Mouse (Mus musculus) small intestine, adult 2 months (tissue): ENCODE data around the gene Snrpb. TPM values are rescaled to one million over a fixed set of nuclear protein-coding genes. Genes with fewer than 3 reads are reported as not detected.

Experiments used
- H3K27ac ChIP-seq: fragments of 200-500 bp; 2 replicates; pipeline ENCODE4 v1.5.1; 2012; ENCODE audit warnings: low read depth, low read length, control low read depth, inconsistent platforms; ENCODE audit not compliant: insufficient read depth
- H3K27me3 ChIP-seq: fragments of 200-500 bp; 2 replicates; pipeline ENCODE4 v1.6.1; 2012; ENCODE audit warnings: mild to moderate bottlenecking, moderate library complexity, low read length, inconsistent platforms; ENCODE audit not compliant: control insufficient read depth, insufficient read depth
- H3K36me3 ChIP-seq: fragments of 200-500 bp; 2 replicates; pipeline ENCODE4 v1.6.1; 2012; ENCODE audit warnings: mild to moderate bottlenecking, low read length, control low read depth, inconsistent platforms; ENCODE audit not compliant: control insufficient read depth, insufficient read depth
- H3K4me1 ChIP-seq: fragments of 200-500 bp; 2 replicates; pipeline ENCODE4 v1.6.1; 2012; ENCODE audit warnings: low read length, inconsistent platforms, mixed read lengths; ENCODE audit not compliant: control insufficient read depth, insufficient read depth, insufficient read length
- H3K4me3 ChIP-seq: fragments of 200-500 bp; 2 replicates; pipeline ENCODE4 v1.5.1; 2012; ENCODE audit warnings: low read depth, mild to moderate bottlenecking, control low read depth, inconsistent platforms, low read length, moderate library complexity
- CTCF ChIP-seq: fragments of 200-500 bp; IDR thresholded peaks from 2 replicates; pipeline ENCODE4 v1.5.1; 2012; ENCODE audit warnings: low read depth, mild to moderate bottlenecking, control low read depth, inconsistent platforms, low read length, moderate library complexity, mixed read lengths; ENCODE audit not compliant: insufficient replicate concordance, insufficient read length; ENCODE audit errors: extremely low read depth
- POLR2A ChIP-seq: fragments of 200-500 bp; IDR thresholded peaks from 2 replicates; pipeline ENCODE4 v1.6.1; 2012; ENCODE audit warnings: low read depth, mild to moderate bottlenecking, control low read depth, inconsistent platforms, low read length, moderate library complexity
- WGBS: fragments of 180-500 bp; shearing (Covaris S2); methylation state at CpG from one replicate; pipeline ENCODE4 v1.1.7; 2018; 5-methylcytosine and 5-hydroxymethylcytosine counted together
- polyA plus RNA-seq: library from polyadenylated mRNA; depleted of rRNA; stranded (reverse); fragments of >200 nt; gene quantifications from 2 replicates; pipeline ENCODE4 v1.2.3, GENCODE M21; 2012

Gene Snrpb
- polyA plus RNA-seq, 1 experiment: 223 TPM

GRCm38 (mm10) chr2:130188391-130188790 lies 9.2 kb upstream of the Snrpb start:
- Histone ChIP-seq H3K4me1 (no peaks in the 10 kb centered on the region), H3K4me3 (no peak overlapping the region), H3K36me3 (no peaks in the 10 kb centered on the region), H3K27me3 (no peaks in the 10 kb centered on the region), H3K27ac (no peak overlapping the region)
- WGBS: 84% methylated on average over 12 of the region's 12 CpGs
- TF ChIP-seq CTCF: no peak
- TF ChIP-seq POLR2A: no peak

GRCm38 (mm10) chr2:130179507-130180019 lies 360 bp upstream of the Snrpb start:
- H3K27ac ChIP-seq: peak overlapping the region; percentile 9; the same call in 1 of the 2 replicates
- H3K27me3 ChIP-seq: no peaks in the 10 kb centered on the region
- 1% methylated on average over 15 of the region's 15 CpGs for WGBS
- H3K4me3 ChIP-seq: peak overlapping the region; percentile 85
- H3K36me3 ChIP-seq: peaks cover 13% of the 10 kb centered on the region
- H3K4me1 ChIP-seq: peaks cover 4% of the 10 kb centered on the region; the same call in 1 of the 2 replicates
- TF ChIP-seq CTCF: no peak
- TF ChIP-seq POLR2A: no peak

- H3K27me3 ChIP-seq: no peaks in the 10 kb centered on the region
- H3K4me1 ChIP-seq: peaks cover 4% of the 10 kb centered on the region; the same call in 1 of the 2 replicates
- peak overlapping the region; percentile 85 for H3K4me3 ChIP-seq
- TF ChIP-seq POLR2A: no peak
- TF ChIP-seq CTCF: no peak
- under 1% methylated on average over 11 of the region's 11 CpGs for WGBS
- H3K27ac ChIP-seq: peak overlapping the region; percentile 57; the same call in 1 of the 2 replicates
- peaks cover 25% of the 10 kb centered on the region for H3K36me3 ChIP-seq
These were observed 860 bp downstream of the Snrpb start for GRCm38 (mm10) chr2:130178381-130178705.

GRCm38 (mm10) chr2:130176820-130177219 lies 2.4 kb downstream of the Snrpb start:
- H3K4me3 ChIP-seq: no peak overlapping the region; the same call in 1 of the 2 replicates
- 24% methylated on average over 8 of the region's 8 CpGs for WGBS
- H3K36me3 ChIP-seq: peaks cover 39% of the 10 kb centered on the region
- H3K4me1 ChIP-seq: peaks cover 4% of the 10 kb centered on the region; the same call in 1 of the 2 replicates
- TF ChIP-seq CTCF: no peak
- no peak for TF ChIP-seq POLR2A
- no peaks in the 10 kb centered on the region for H3K27me3 ChIP-seq
- no peak overlapping the region for H3K27ac ChIP-seq

GRCm38 (mm10) chr2:130171674-130172073 lies 7.5 kb downstream of the Snrpb start:
- 87% methylated on average over 2 of the region's 2 CpGs for WGBS
- Histone ChIP-seq H3K36me3 (peaks cover 61% of the 10 kb centered on the region), H3K4me3 (no peak overlapping the region), H3K4me1 (no peaks in the 10 kb centered on the region), H3K27ac (no peak overlapping the region), H3K27me3 (no peaks in the 10 kb centered on the region)
- TF ChIP-seq CTCF (no peak), POLR2A (no peak)

- Histone ChIP-seq H3K27me3 (no peaks in the 10 kb centered on the region), H3K36me3 (peaks cover 35% of the 10 kb centered on the region), H3K27ac (no peak overlapping the region), H3K4me1 (no peaks in the 10 kb centered on the region), H3K4me3 (no peak overlapping the region)
- TF ChIP-seq CTCF: peak; percentile 51; the same call in 1 of the 2 replicates
- no peak for TF ChIP-seq POLR2A
- WGBS: 50% methylated on average over 3 of the region's 3 CpGs
These were observed 11.3 kb downstream of the Snrpb start for GRCm38 (mm10) chr2:130167861-130168260.

- TF ChIP-seq POLR2A (no peak), CTCF (no peak)
- Histone ChIP-seq H3K27me3 (no peaks in the 10 kb centered on the region), H3K27ac (no peak overlapping the region), H3K4me3 (no peak overlapping the region), H3K4me1 (no peaks in the 10 kb centered on the region), H3K36me3 (peaks cover 22% of the 10 kb centered on the region)
- WGBS: 71% methylated on average over 9 of the region's 9 CpGs
These were observed 12.6 kb downstream of the Snrpb start for GRCm38 (mm10) chr2:130166311-130167214.
